Mouse (Mus musculus): ENCODE data around the gene Ano4. TPM values are rescaled to one million over a fixed set of nuclear protein-coding genes. Genes with fewer than 3 reads are reported as not detected.
A peak's percentile ranks its signal among the peaks of the same experiment; 100 is the strongest.

The Ano4 gene
- total and polyA plus RNA-seq, 3 experiments = not detected

DNA sequence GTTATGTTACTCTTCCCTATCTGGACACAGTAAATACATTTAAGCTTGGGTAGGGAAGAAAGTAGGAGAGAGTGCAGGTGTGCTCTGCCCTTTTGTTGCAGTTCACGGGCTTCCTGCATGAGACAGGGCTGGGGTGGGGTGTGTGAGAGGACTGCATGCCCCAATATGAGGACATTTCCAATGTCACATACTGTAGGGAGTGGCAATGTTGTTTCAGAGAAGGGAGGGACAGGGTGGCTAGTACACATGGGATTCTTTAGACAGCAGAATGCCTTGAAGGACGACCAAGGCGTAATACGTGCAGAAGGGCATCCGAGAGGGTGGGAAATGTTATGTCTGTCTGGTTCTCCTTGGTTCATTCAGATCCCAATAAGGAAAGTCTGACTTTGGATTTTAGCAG, 18.2 kb downstream of the Ano4 start:
- dilution Hi-C loops (cut with MboI; ENCODE audit: extremely low pct_ligation_motif_present, extremely low pct_unique_long_range_greater_than_20kb, low sequenced_read_pairs) = no loop called here

DNA sequence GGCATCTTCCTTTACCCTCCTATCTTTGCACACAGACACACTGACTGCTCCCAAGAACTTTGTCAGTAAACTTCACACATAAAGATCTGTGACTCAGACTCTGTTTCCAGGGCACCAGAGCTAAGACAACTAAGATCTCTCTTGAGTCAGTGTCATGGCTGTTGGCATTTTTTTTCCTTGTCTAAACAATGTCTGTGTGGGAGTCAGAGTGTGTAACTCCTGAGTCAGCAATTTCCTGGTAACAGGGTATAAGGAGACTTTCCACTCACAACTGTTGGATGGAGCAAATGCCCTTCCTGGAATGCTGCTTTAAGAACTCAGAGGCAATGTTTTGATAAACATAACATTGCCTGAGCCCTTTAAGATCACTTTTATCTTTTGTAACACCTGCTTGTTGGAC, 37.0 kb downstream of the Ano4 start:
- dilution Hi-C loops (cut with MboI; ENCODE audit: extremely low pct_ligation_motif_present, extremely low pct_unique_long_range_greater_than_20kb, low sequenced_read_pairs) = no loop called here
- Histone ChIP-seq H3K4me3 (replicated peaks in 1 of 3; ENCODE audit: low read depth in 2 of 3, low read length in 2 of 3, poor library complexity in 1 of 3) (no peak overlapping the region), H3K9ac (ENCODE audit: insufficient read depth, low read depth) (no peak overlapping the region), H3K4me2 (ENCODE audit: insufficient read depth, low read depth, poor library complexity, severe bottlenecking) (no peak overlapping the region), H3K79me2 (replicated peaks; ENCODE audit: control insufficient read depth, extremely low read depth, insufficient read depth, poor library complexity, severe bottlenecking) (no peaks in the 10 kb centered on the region), H3K27me3 (replicated peaks) (no peaks in the 10 kb centered on the region), H3K4me1 (ENCODE audit: control insufficient read depth in 1 of 2, insufficient read depth in 2 of 2) (no peaks in the 10 kb centered on the region), H3K36me3 (replicated peaks in 1 of 2; ENCODE audit: control insufficient read depth in 1 of 2, insufficient read depth in 1 of 2, low read length in 1 of 2) (no peaks in the 10 kb centered on the region), H3K9me3 (replicated peaks; ENCODE audit: low read length) (no peaks in the 10 kb centered on the region), H3K27ac (ENCODE audit: insufficient read depth, low read depth) (no peak overlapping the region)
- in situ Hi-C loops (cut with MboI; ENCODE audit: low pct_ligation_motif_present, low pct_unique_long_range_greater_than_20kb, low sequenced_read_pairs) = no loop called here
- DNase-seq (ENCODE audit: extremely low read depth) = no peak
- TF ChIP-seq MAFK (IDR thresholded peaks at IDR 0.05; ENCODE audit: insufficient replicate concordance, low read length) (peak; percentile 88), RAD21 (IDR thresholded peaks at IDR 0.05; ENCODE audit: low read depth, low read length) (no peak)

More for the DNA sequence above, 18.2 kb downstream of the Ano4 start:
- Histone ChIP-seq H3K27me3 (replicated peaks) (no peaks in the 10 kb centered on the region), H3K9me3 (replicated peaks; ENCODE audit: low read length) (no peaks in the 10 kb centered on the region), H3K4me3 (replicated peaks in 1 of 3; ENCODE audit: low read depth in 2 of 3, low read length in 2 of 3, poor library complexity in 1 of 3) (no peak overlapping the region), H3K4me2 (ENCODE audit: insufficient read depth, low read depth, poor library complexity, severe bottlenecking) (no peak overlapping the region), H3K36me3 (replicated peaks in 1 of 2; ENCODE audit: control insufficient read depth in 1 of 2, insufficient read depth in 1 of 2, low read length in 1 of 2) (no peaks in the 10 kb centered on the region), H3K9ac (ENCODE audit: insufficient read depth, low read depth) (no peak overlapping the region), H3K27ac (ENCODE audit: insufficient read depth, low read depth) (no peak overlapping the region), H3K79me2 (replicated peaks; ENCODE audit: control insufficient read depth, extremely low read depth, insufficient read depth, poor library complexity, severe bottlenecking) (no peaks in the 10 kb centered on the region), H3K4me1 (ENCODE audit: control insufficient read depth in 1 of 2, insufficient read depth in 2 of 2) (peaks cover 2 to 3% of the 10 kb centered on the region in 2 experiments; a peak in 1 of 4 replicates)
- DNase-seq (ENCODE audit: extremely low read depth) = no peak
- TF ChIP-seq TCF12 (IDR thresholded peaks at IDR 0.05; ENCODE audit: low read depth, low read length) = no peak
- no peak for TF ChIP-seq CHD2 (IDR thresholded peaks at IDR 0.05; ENCODE audit: low read length)
- TF ChIP-seq ZMIZ1 (IDR thresholded peaks at IDR 0.05; ENCODE audit: low read depth, low read length) = no peak
- no peak for TF ChIP-seq SMC3 (IDR thresholded peaks at IDR 0.05; ENCODE audit: low read depth, low read length)
- no peak for TF ChIP-seq MAFK (IDR thresholded peaks at IDR 0.05; ENCODE audit: insufficient replicate concordance, low read length)
- TF ChIP-seq SIN3A (IDR thresholded peaks at IDR 0.05; ENCODE audit: low read length) = no peak
- no peak for TF ChIP-seq BHLHE40 (IDR thresholded peaks at IDR 0.05; ENCODE audit: low read depth, low read length)
- no peak for TF ChIP-seq GABPA (IDR thresholded peaks at IDR 0.05; ENCODE audit: insufficient replicate concordance, low read depth, low read length)
- TF ChIP-seq ZNF384 (IDR thresholded peaks at IDR 0.05; ENCODE audit: low read depth, low read length) = no peak
- no peak for TF ChIP-seq POLR2A (IDR thresholded peaks at IDR 0.05; ENCODE audit: low read depth, low read length)
- no peak for TF ChIP-seq KAT2A (IDR thresholded peaks at IDR 0.05; ENCODE audit: insufficient replicate concordance, low read length)
- no peak for TF ChIP-seq E2F4 (IDR thresholded peaks at IDR 0.05; ENCODE audit: insufficient replicate concordance, low read depth, low read length)
- no peak for TF ChIP-seq RCOR1 (conservative IDR thresholded peaks at IDR 0.05; ENCODE audit: low read depth, low read length)
- TF ChIP-seq PAX5 (IDR thresholded peaks at IDR 0.05; ENCODE audit: low read length) = no peak
- no peak for TF ChIP-seq POLR2AphosphoS2 (IDR thresholded peaks at IDR 0.05; ENCODE audit: low read depth, low read length)
- in situ Hi-C loops (cut with MboI; ENCODE audit: low pct_ligation_motif_present, low pct_unique_long_range_greater_than_20kb, low sequenced_read_pairs) = loop anchor here (25.0 kb wide), 1 partner anchor 311 kb away; no protein-coding TSS in a partner anchor

Measured in CH12.LX (cell line).